Mouse (Mus musculus): ENCODE results near the gene Myo1d.

The Myo1d gene

GRCm38 (mm10) chr11:80781535-80781934 lies 1.7 kb upstream of the Myo1d start:
- no peak for DNase-seq (ENCODE audit: extremely low spot score)

- DNase-seq (ENCODE audit: extremely low spot score), result no peak
Measured at GRCm38 (mm10) chr11:80778916-80779526, 804 bp downstream of the Myo1d start.

- DNase-seq (ENCODE audit: extremely low spot score), result no peak
Measured at GRCm38 (mm10) chr11:80778157-80778556, 1.7 kb downstream of the Myo1d start.

- DNase-seq (ENCODE audit: extremely low spot score), result no peak
Measured at GRCm38 (mm10) chr11:80777708-80778107, 2.1 kb downstream of the Myo1d start.

- no peak for DNase-seq (ENCODE audit: extremely low spot score)
Measured at GRCm38 (mm10) chr11:80775535-80775934, 4.3 kb downstream of the Myo1d start.

GRCm38 (mm10) chr11:80772595-80773210 lies 7.1 kb downstream of the Myo1d start:
- DNase-seq (ENCODE audit: extremely low spot score), result no peak

GRCm38 (mm10) chr11:80771596-80772250 lies 8.1 kb downstream of the Myo1d start:
- no peak for DNase-seq (ENCODE audit: extremely low spot score)

GRCm38 (mm10) chr11:80771186-80771585 lies 8.6 kb downstream of the Myo1d start:
- DNase-seq (ENCODE audit: extremely low spot score), result no peak

GRCm38 (mm10) chr11:80767320-80767617 lies 12.6 kb downstream of the Myo1d start:
- no peak for DNase-seq (ENCODE audit: extremely low spot score)

GRCm38 (mm10) chr11:80766472-80767319 lies 13.1 kb downstream of the Myo1d start:
- no peak for DNase-seq (ENCODE audit: extremely low spot score)

GRCm38 (mm10) chr11:80766068-80766467 lies 13.8 kb downstream of the Myo1d start:
- no peak for DNase-seq (ENCODE audit: extremely low spot score)

GRCm38 (mm10) chr11:80762066-80762465 lies 17.8 kb downstream of the Myo1d start:
- no peak for DNase-seq (ENCODE audit: extremely low spot score)

- no peak for DNase-seq (ENCODE audit: extremely low spot score)
Measured at GRCm38 (mm10) chr11:80761285-80761974, 18.4 kb downstream of the Myo1d start.

GRCm38 (mm10) chr11:80759023-80759422 lies 20.8 kb downstream of the Myo1d start:
- no peak for DNase-seq (ENCODE audit: extremely low spot score)

- DNase-seq (ENCODE audit: extremely low spot score), result no peak
Measured at GRCm38 (mm10) chr11:80754201-80754600, 25.6 kb downstream of the Myo1d start.

GRCm38 (mm10) chr11:80751168-80751567 lies 28.7 kb downstream of the Myo1d start:
- no peak for DNase-seq (ENCODE audit: extremely low spot score)

- no peak for DNase-seq (ENCODE audit: extremely low spot score)
Measured at GRCm38 (mm10) chr11:80749187-80749586, 30.6 kb downstream of the Myo1d start.

- DNase-seq (ENCODE audit: extremely low spot score), result no peak
Measured at GRCm38 (mm10) chr11:80745426-80745825, 34.4 kb downstream of the Myo1d start.

- DNase-seq (ENCODE audit: extremely low spot score), result no peak
Measured at GRCm38 (mm10) chr11:80743823-80744410, 35.9 kb downstream of the Myo1d start.

GRCm38 (mm10) chr11:80742462-80742861 lies 37.4 kb downstream of the Myo1d start:
- DNase-seq (ENCODE audit: extremely low spot score), result no peak

GRCm38 (mm10) chr11:80734771-80735170 lies 45.1 kb downstream of the Myo1d start:
- no peak for DNase-seq (ENCODE audit: extremely low spot score)

Data from embryo, embryonic 9.5 days (tissue).